Mouse (Mus musculus): Measurements from ENCODE around the gene Syde1. TPM values are rescaled to one million over a fixed set of nuclear protein-coding genes. Genes with fewer than 3 reads are reported as not detected.

The Syde1 gene
- polyA plus RNA-seq, 1 experiment, result 32.1 TPM

DNA sequence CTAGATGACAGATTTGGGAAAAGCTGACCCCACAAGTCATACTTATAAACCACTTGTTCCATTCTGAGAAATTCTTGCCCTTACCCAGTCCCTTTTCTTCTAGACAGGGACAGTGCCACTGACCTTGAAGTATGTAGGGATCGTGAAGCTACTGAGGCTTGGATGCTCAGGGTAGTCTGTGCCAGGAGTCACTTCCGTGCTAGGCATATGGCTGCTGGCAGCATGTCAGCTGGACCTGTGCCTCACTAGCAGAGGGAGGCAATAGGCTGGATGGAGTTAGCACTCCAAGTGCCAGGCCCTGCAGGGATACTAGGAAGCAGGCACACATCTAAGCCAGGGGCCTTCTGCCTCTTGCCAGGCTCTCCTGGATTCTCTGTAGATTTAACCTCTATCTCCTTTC is 16.1 kb downstream of the Syde1 start:
- no peaks in the 10 kb centered on the region for H3K79me2 ChIP-seq (ENCODE audit: control insufficient read depth, insufficient read depth)
- no peaks in the 10 kb centered on the region for H3K36me3 ChIP-seq (ENCODE audit: control insufficient read depth, insufficient read depth)
- peak overlapping the region; percentile 45 for H3ac ChIP-seq (ENCODE audit: control insufficient read depth, insufficient read length)
- peak overlapping the region; percentile 87 for H3K4me2 ChIP-seq (ENCODE audit: low read depth)
- H3K27me3 ChIP-seq (ENCODE audit: control insufficient read depth, insufficient read depth, insufficient read length), result no peaks in the 10 kb centered on the region
- peak overlapping the region; percentile 64 for H3K4me3 ChIP-seq
- TF ChIP-seq CEBPB (IDR thresholded peaks at IDR 0.05; ENCODE audit: insufficient read depth, poor library complexity, severe bottlenecking), result no peak
- TF ChIP-seq REST (IDR thresholded peaks at IDR 0.05; ENCODE audit: insufficient read depth, insufficient read length), result no peak
- TF ChIP-seq MYOD1 (IDR thresholded peaks at IDR 0.05; ENCODE audit: control insufficient read depth in 1 of 3, insufficient read length in 2 of 3, low read depth in 2 of 3), result no peak
- TF ChIP-seq POLR2AphosphoS2 (IDR thresholded peaks at IDR 0.05; ENCODE audit: insufficient read length, low read depth), result no peak
- no peak for TF ChIP-seq MAX (IDR thresholded peaks at IDR 0.05; ENCODE audit: low read depth)
- TF ChIP-seq USF1 (IDR thresholded peaks at IDR 0.05; ENCODE audit: low read depth), result no peak
- TF ChIP-seq SRF (IDR thresholded peaks at IDR 0.05; ENCODE audit: control insufficient read depth, insufficient read length, low read depth), result no peak
- TF ChIP-seq TCF12 (IDR thresholded peaks at IDR 0.05; ENCODE audit: insufficient read depth, poor library complexity, severe bottlenecking), result no peak

DNA sequence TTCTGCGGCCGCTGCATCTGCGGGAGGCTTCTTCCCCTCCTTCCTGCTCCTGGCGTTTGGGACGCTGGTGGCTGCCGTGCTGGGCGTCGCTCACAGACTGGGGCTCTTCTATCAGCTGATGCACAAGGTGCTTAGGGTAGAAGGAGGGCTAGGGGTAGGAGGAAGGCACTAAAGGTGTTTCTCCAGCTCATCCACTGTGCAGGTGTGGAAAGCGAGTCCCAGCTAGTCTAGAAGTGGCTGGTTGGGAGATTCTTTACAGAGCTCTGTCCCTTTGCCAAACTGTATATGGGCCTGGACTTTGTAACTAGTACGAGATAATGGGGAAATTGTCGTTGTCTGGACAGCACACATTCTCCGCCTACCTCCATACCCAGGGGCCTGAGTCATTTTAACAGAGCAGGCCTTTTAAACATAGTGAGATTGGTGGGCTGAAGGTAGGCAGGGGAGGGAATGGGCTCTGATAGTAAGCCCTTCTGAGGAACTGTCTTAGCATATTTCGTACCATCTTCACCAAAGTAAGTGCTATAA is 16.6 kb downstream of the Syde1 start:
- TF ChIP-seq MYOD1 (IDR thresholded peaks at IDR 0.05; ENCODE audit: control insufficient read depth in 1 of 3, insufficient read length in 2 of 3, low read depth in 2 of 3) (no peak), CEBPB (IDR thresholded peaks at IDR 0.05; ENCODE audit: insufficient read depth, poor library complexity, severe bottlenecking) (no peak), POLR2AphosphoS2 (IDR thresholded peaks at IDR 0.05; ENCODE audit: insufficient read length, low read depth) (peak; percentile 7), REST (IDR thresholded peaks at IDR 0.05; ENCODE audit: insufficient read depth, insufficient read length) (no peak), TCF3 (IDR thresholded peaks at IDR 0.05; ENCODE audit: insufficient read length, low read depth) (no peak)
- Histone ChIP-seq H3ac (ENCODE audit: control insufficient read depth, insufficient read length) (peak overlapping the region; percentile 45), H3K79me2 (ENCODE audit: control insufficient read depth, insufficient read depth) (no peaks in the 10 kb centered on the region), H3K4me3 (peak overlapping the region; percentile 64), H3K4me2 (ENCODE audit: low read depth) (peak overlapping the region; percentile 87), H3K36me3 (ENCODE audit: control insufficient read depth, insufficient read depth) (no peaks in the 10 kb centered on the region), H3K27me3 (ENCODE audit: control insufficient read depth, insufficient read depth, insufficient read length) (no peaks in the 10 kb centered on the region)

DNA sequence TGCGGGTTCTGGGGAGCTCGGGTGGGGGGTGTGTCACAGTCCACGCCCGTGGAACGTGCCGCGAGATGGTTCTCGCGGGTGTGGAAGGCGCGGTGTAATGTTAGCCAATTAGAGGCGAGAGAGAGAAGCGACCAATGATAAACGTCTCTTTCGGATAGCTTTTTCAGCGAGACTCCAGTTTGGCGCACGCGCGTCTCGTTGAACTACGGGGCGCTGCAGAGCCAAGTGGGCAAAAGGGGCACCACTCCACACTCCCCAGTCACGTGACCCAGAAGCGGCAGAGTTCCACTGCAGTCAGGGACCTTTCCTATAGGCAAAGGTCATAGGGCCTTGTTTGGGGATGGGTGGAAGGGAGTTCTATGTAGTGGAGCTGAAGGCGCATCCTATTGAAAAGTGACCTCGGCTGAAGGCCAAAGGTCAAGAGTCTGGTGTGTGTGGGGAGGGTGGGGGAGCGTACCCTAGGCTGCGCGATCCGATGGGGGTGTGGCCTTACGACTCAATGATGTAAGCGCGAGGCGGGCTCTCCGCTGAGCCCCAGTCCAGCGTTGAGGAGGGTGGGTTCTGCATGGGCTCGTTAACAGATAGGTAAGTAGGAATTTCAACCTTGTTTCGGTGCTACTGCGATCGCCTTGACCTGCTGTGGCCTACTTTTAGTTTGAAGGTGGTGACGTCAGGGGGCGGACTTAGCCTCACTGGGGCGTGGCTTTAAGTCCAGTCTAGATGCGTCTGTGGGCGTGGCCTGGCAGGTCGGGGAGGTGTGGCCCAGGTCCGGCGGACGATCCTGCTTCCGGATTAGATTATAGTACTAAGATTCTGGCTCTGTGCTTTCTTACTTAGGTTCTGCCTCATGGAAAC is 17.3 kb downstream of the Syde1 start, which contains the start of gene Ilvbl:
Gene Ilvbl, plus strand, starts transcription at position 97 of the 855 bp plus-strand sequence.
- H3K4me3 ChIP-seq, result peak within 1 kb of the TSS; percentile 64
- peak within 1 kb of the TSS; percentile 87 for H3K4me2 ChIP-seq (ENCODE audit: low read depth)
- H3ac ChIP-seq (ENCODE audit: control insufficient read depth, insufficient read length), result peak within 1 kb of the TSS; percentile 45
- peak; percentile 100 for TF ChIP-seq USF1 (IDR thresholded peaks at IDR 0.05; ENCODE audit: low read depth)
- peak; percentile 1 for TF ChIP-seq MAX (IDR thresholded peaks at IDR 0.05; ENCODE audit: low read depth)
- TF ChIP-seq CEBPB (IDR thresholded peaks at IDR 0.05; ENCODE audit: insufficient read depth, poor library complexity, severe bottlenecking), result no peak
- peak; percentile 51 for TF ChIP-seq POLR2A (IDR thresholded peaks at IDR 0.05; ENCODE audit: insufficient read length, low read depth)
- peak; percentile 31 for TF ChIP-seq POLR2AphosphoS2 (IDR thresholded peaks at IDR 0.05; ENCODE audit: insufficient read length, low read depth)
- no peaks in the 10 kb centered on the region for H3K27me3 ChIP-seq (ENCODE audit: control insufficient read depth, insufficient read depth, insufficient read length)
- H3K36me3 ChIP-seq (ENCODE audit: control insufficient read depth, insufficient read depth), result no peaks in the 10 kb centered on the region
- H3K79me2 ChIP-seq (ENCODE audit: control insufficient read depth, insufficient read depth), result no peaks in the 10 kb centered on the region

DNA sequence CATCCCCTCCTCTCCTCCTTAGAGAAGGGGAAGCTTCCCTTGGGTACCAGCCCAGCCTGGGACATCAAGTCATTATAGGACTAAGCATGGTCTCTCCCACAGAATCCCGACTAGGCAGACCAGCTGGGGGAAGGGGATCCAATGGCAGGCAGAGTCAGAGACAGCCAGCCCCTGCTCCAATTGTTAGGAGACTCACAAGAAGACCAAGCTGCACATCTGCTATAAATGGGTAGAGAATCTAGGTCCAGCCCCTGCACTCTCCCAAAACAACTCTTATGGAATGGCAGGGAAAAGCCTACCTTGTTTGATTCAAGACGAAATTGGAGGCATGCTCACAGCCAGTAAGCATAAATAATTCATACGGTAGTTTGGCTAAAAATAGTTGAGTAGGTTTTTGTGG is 18.5 kb downstream of the Syde1 start:
- Histone ChIP-seq H3K4me3 (no peak overlapping the region), H3ac (ENCODE audit: control insufficient read depth, insufficient read length) (no peak overlapping the region), H3K4me2 (ENCODE audit: low read depth) (no peak overlapping the region), H3K79me2 (ENCODE audit: control insufficient read depth, insufficient read depth) (no peaks in the 10 kb centered on the region), H3K36me3 (ENCODE audit: control insufficient read depth, insufficient read depth) (no peaks in the 10 kb centered on the region), H3K27me3 (ENCODE audit: control insufficient read depth, insufficient read depth, insufficient read length) (no peaks in the 10 kb centered on the region)
- TF ChIP-seq MYOD1 (IDR thresholded peaks at IDR 0.05; ENCODE audit: control insufficient read depth in 1 of 3, insufficient read length in 2 of 3, low read depth in 2 of 3) (no peak), TCF3 (IDR thresholded peaks at IDR 0.05; ENCODE audit: insufficient read length, low read depth) (no peak), POLR2A (IDR thresholded peaks at IDR 0.05; ENCODE audit: insufficient read length, low read depth) (no peak), USF1 (IDR thresholded peaks at IDR 0.05; ENCODE audit: low read depth) (no peak), CEBPB (IDR thresholded peaks at IDR 0.05; ENCODE audit: insufficient read depth, poor library complexity, severe bottlenecking) (no peak)

DNA sequence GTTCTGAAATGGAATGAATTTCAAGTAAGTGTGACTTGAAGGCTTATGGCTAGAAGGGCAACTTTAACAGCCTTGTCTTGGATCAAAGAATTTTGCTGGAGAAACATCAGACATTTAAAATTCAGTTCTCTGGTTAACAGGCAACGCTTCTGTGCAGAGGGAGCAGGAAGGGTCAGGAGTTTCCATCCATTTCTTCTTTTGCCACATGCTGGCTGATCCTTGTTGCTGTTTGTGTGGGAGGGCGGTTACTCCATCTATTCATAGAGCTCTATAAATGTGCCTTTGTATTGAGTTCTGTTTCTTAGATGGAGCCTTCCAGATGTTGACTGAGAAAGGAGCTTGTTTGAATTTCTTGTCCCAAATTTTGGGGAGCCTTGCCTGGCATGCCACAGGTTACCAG is 20.9 kb downstream of the Syde1 start:
- Histone ChIP-seq H3ac (ENCODE audit: control insufficient read depth, insufficient read length) (no peak overlapping the region), H3K79me2 (ENCODE audit: control insufficient read depth, insufficient read depth) (no peaks in the 10 kb centered on the region), H3K4me3 (no peak overlapping the region)

More for the DNA sequence above, 20.9 kb downstream of the Syde1 start:
- Histone ChIP-seq H3K36me3 (ENCODE audit: control insufficient read depth, insufficient read depth) (no peaks in the 10 kb centered on the region), H3K27me3 (ENCODE audit: control insufficient read depth, insufficient read depth, insufficient read length) (no peaks in the 10 kb centered on the region), H3K4me2 (ENCODE audit: low read depth) (peak overlapping the region; percentile 93)
- no peak for TF ChIP-seq MAX (IDR thresholded peaks at IDR 0.05; ENCODE audit: low read depth)
- no peak for TF ChIP-seq SRF (IDR thresholded peaks at IDR 0.05; ENCODE audit: control insufficient read depth, insufficient read length, low read depth)
- TF ChIP-seq MYOG (IDR thresholded peaks at IDR 0.05; ENCODE audit: control insufficient read depth in 1 of 3, insufficient read depth in 1 of 3, insufficient read length in 2 of 3, low read depth in 2 of 3), result no peak
- no peak for TF ChIP-seq CEBPB (IDR thresholded peaks at IDR 0.05; ENCODE audit: insufficient read depth, poor library complexity, severe bottlenecking)
- no peak for TF ChIP-seq POLR2AphosphoS2 (IDR thresholded peaks at IDR 0.05; ENCODE audit: insufficient read length, low read depth)
- TF ChIP-seq TCF12 (IDR thresholded peaks at IDR 0.05; ENCODE audit: insufficient read depth, poor library complexity, severe bottlenecking), result no peak
- TF ChIP-seq MYOD1 (IDR thresholded peaks at IDR 0.05; ENCODE audit: control insufficient read depth in 1 of 3, insufficient read length in 2 of 3, low read depth in 2 of 3), result no peak
- no peak for TF ChIP-seq REST (IDR thresholded peaks at IDR 0.05; ENCODE audit: insufficient read depth, insufficient read length)

Data from myocyte (in vitro differentiated cells).